Mouse (Mus musculus) macrophage (primary cell): ENCODE measurements around the gene Gm17720. TPM values are rescaled to one million over a fixed set of nuclear protein-coding genes. Genes with fewer than 3 reads are reported as not detected.

ENCODE experiments used
- H3K27ac ChIP-seq: fragments of 350-480 bp; formaldehyde crosslinking; 2 replicates; pipeline ENCODE4 v1.9.0; 2021
- H3K36me3 ChIP-seq: fragments of 350-480 bp; formaldehyde crosslinking; 2 replicates; pipeline ENCODE4 v1.9.0; 2021; ENCODE audit errors: inconsistent target
- H3K4me3 ChIP-seq: fragments of 350-480 bp; formaldehyde crosslinking; 2 replicates; pipeline ENCODE4 v1.9.0; 2021; ENCODE audit errors: inconsistent target
- H3K79me2 ChIP-seq: fragments of 350-480 bp; formaldehyde crosslinking; 2 replicates; pipeline ENCODE4 v1.9.0; 2021; ENCODE audit errors: inconsistent target
- WGBS: methylation state at CpG from one replicate; pipeline ENCODE4 v1.1.7; 2026; ENCODE audit warnings: inconsistent platforms; ENCODE audit not compliant: missing documents; 5-methylcytosine and 5-hydroxymethylcytosine counted together
- polyA plus RNA-seq: library from polyadenylated mRNA; stranded (reverse); fragments of 250-400 nt; gene quantifications from 3 replicates; pipeline ENCODE4 v1.2.4, GENCODE M21; 2018; ENCODE audit warnings: inconsistent platforms
- total RNA-seq, 78 experiments: library from RNA; depleted of rRNA; stranded (reverse); fragments of 250-400 nt; gene quantifications; 1 replicate in 9 of 78; 2 replicates in 24 of 78; 3 replicates in 43 of 78; 4 replicates in 2 of 78; pipeline ENCODE4 v1.2.4; 2018; ENCODE audit warnings: inconsistent platforms in 56 of 78

Gene Gm17720
- total RNA-seq (2018; cell fraction: chromatin; rRNA removed): not detected
- not detected for total RNA-seq (2018; cell fraction: cytosol; rRNA removed)
- total RNA-seq (2018; cell fraction: nucleus; rRNA removed): not detected
- not detected in 3 replicates for polyA plus RNA-seq

DNA sequence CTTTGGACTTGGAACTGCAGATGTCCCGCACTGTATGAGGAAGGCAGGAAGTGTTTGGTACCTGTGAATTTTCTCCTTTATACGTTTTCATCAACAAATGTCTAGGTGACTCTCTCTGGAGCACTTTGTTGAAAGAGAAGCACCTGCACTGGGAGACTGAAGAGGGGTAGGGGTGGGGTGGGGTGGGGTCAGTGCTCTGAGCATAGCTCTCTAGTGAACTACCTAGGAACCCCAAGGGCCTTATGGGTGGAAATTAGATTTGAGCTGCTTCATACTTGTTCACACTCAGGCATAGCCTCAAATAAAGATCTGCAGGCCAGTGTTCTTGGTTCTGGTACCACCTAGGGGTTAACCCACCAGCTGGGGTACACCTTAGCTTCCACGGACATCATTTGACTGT lies at the start of gene Gm17720:
Gene Gm17720 (minus strand): TSS at position 101 of the 400 bp plus-strand sequence.
- H3K27ac ChIP-seq: no peak within 1 kb of the TSS
- no peaks in the 10 kb centered on the region for H3K79me2 ChIP-seq
- H3K36me3 ChIP-seq: no peaks in the 10 kb centered on the region
- WGBS: 71% methylated on average over 3 of the region's 3 CpGs
- no peak within 1 kb of the TSS for H3K4me3 ChIP-seq

GRCm38 (mm10) chr8:110145538-110145937 lies 43.0 kb upstream of the Gm17720 start:
- H3K36me3 ChIP-seq: no peaks in the 10 kb centered on the region
- H3K79me2 ChIP-seq: no peaks in the 10 kb centered on the region
- no peak overlapping the region for H3K27ac ChIP-seq
- H3K4me3 ChIP-seq: no peak overlapping the region
- WGBS: 0% methylated on average over 3 of the region's 4 CpGs

GRCm38 (mm10) chr8:110140770-110141169 lies 38.2 kb upstream of the Gm17720 start:
- no peaks in the 10 kb centered on the region for H3K79me2 ChIP-seq
- no peak overlapping the region for H3K4me3 ChIP-seq
- H3K36me3 ChIP-seq: no peaks in the 10 kb centered on the region
- H3K27ac ChIP-seq: no peak overlapping the region
- 74% methylated on average over 4 of the region's 4 CpGs for WGBS

DNA sequence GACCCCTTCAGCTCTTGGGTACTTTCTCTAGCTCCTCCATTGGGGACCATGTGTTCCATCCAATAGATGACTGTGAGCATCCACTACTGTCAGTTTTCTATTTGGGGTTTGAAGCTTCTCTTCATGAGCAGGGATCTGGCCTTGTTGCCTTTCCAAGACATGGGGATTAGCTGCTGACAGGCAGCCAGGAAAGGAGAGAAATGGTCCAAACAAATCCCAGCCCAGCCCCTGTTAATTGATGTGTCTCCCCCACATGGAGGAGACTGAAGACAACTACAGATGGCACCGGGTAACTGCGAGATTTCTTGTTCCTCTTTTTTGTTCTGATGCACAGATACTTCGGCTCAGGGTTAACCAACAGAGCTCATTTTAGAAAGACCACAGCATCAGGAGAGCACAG lies 37.6 kb upstream of the Gm17720 start:
- 29% methylated on average over 3 of the region's 3 CpGs for WGBS
- Histone ChIP-seq H3K79me2 (no peaks in the 10 kb centered on the region), H3K36me3 (no peaks in the 10 kb centered on the region), H3K27ac (no peak overlapping the region), H3K4me3 (no peak overlapping the region)

DNA sequence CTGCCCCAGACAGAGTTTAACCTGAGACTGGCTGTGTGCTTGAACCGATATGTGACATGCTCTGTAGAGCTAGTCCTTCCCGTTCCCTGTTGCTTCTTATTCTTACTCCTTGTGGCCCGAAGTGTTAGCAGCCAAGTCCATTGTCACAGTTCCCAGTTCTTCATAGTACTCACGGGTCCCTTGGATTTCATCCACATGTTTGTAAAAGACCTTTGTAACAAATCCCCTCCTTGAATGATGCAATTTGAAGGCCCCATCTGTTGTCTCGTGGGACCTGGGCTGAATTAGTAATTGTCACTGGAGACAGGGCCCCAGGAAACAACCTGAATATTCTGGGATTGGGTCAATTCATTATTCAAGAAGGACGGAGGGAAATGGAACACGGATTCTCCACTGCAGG lies 33.0 kb upstream of the Gm17720 start:
- WGBS: 90% methylated on average over 7 of the region's 7 CpGs
- Histone ChIP-seq H3K79me2 (no peaks in the 10 kb centered on the region), H3K27ac (no peak overlapping the region), H3K4me3 (no peak overlapping the region), H3K36me3 (no peaks in the 10 kb centered on the region)

- H3K27ac ChIP-seq: no peak overlapping the region
- 94% methylated on average over 8 of the region's 8 CpGs for WGBS
- no peak overlapping the region for H3K4me3 ChIP-seq
- H3K79me2 ChIP-seq: no peaks in the 10 kb centered on the region
- no peaks in the 10 kb centered on the region for H3K36me3 ChIP-seq
Measured at GRCm38 (mm10) chr8:110134236-110134635, 31.7 kb upstream of the Gm17720 start.

- H3K4me3 ChIP-seq: no peak overlapping the region
- H3K79me2 ChIP-seq: no peaks in the 10 kb centered on the region
- no peaks in the 10 kb centered on the region for H3K36me3 ChIP-seq
- WGBS: 26% methylated on average over 13 of the region's 13 CpGs
- no peak overlapping the region for H3K27ac ChIP-seq
Measured at GRCm38 (mm10) chr8:110130537-110130936, 28.0 kb upstream of the Gm17720 start.

DNA sequence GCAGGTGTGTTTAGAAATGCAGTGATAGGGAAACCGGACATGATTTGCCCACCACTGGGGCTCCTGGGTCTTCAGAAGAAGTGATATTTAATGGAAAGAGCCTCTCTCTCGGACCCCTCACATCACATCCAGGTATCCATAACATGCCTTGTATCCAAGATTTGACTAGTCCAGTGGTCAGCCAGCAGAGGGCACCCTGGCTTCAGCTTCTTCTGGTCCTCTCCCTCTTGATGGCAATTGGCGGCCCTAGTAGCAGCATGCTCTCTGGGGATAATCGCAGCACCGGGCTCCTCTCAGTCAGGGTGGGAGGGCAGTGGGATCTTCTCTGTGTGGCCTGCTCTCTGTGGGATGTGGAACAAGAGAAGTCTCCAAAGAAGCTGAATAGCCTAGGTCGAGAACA lies 17.2 kb upstream of the Gm17720 start:
- WGBS: 55% methylated on average over 6 of the region's 6 CpGs
- H3K27ac ChIP-seq: no peak overlapping the region
- no peaks in the 10 kb centered on the region for H3K36me3 ChIP-seq

GRCm38 (mm10) chr8:110101676-110102075 lies 877 bp downstream of the Gm17720 start:
- Histone ChIP-seq H3K4me3 (no peak overlapping the region), H3K79me2 (no peaks in the 10 kb centered on the region), H3K36me3 (no peaks in the 10 kb centered on the region), H3K27ac (no peak overlapping the region)
- WGBS: 93% methylated on average over 14 of the region's 15 CpGs

More for the DNA sequence above, 17.2 kb upstream of the Gm17720 start:
- H3K4me3 ChIP-seq: no peak overlapping the region
- no peaks in the 10 kb centered on the region for H3K79me2 ChIP-seq

GRCm38 (mm10) chr8:110100907-110101306 lies 1.6 kb downstream of the Gm17720 start, which contains the start of gene Gm21964:
Gene Gm21964, plus strand, starts transcription at chr8:110101207.
- H3K36me3 ChIP-seq: no peaks in the 10 kb centered on the region
- WGBS: 89% methylated on average over 7 of the region's 12 CpGs

DNA sequence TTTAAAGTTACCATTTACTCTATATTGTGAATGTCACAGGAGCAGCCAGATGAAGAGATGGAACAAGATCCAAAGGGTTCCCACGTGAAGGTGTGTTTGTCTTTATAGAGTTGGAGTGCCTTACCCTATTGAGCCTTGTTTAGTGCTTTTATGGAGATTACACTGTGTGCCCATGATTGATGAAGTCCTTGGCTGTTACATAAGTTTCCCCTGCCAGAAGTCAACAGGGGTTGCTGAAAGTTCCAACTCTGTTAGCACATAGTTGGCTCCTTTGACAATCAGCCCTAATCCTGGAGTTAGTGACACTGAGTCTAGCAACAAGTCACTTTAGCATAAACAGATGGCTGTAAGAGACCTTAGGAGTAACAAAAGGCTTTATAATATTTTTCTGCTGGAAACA lies 10.7 kb downstream of the Gm17720 start:
- H3K4me3 ChIP-seq: no peak overlapping the region

More at GRCm38 (mm10) chr8:110100907-110101306, 1.6 kb downstream of the Gm17720 start, which contains the start of gene Gm21964:
- no peak within 1 kb of the TSS for H3K4me3 ChIP-seq
- no peaks in the 10 kb centered on the region for H3K79me2 ChIP-seq
- H3K27ac ChIP-seq: no peak within 1 kb of the TSS

GRCm38 (mm10) chr8:110082416-110083105 lies 20.0 kb downstream of the Gm17720 start:
- Histone ChIP-seq H3K36me3 (no peaks in the 10 kb centered on the region), H3K27ac (no peak overlapping the region), H3K4me3 (no peak overlapping the region), H3K79me2 (no peaks in the 10 kb centered on the region)
- WGBS: 88% methylated on average over 10 of the region's 11 CpGs

More for the DNA sequence above, 10.7 kb downstream of the Gm17720 start:
- H3K36me3 ChIP-seq: no peaks in the 10 kb centered on the region
- no peak overlapping the region for H3K27ac ChIP-seq
- WGBS: 65% methylated on average over 1 of the region's 1 CpGs
- no peaks in the 10 kb centered on the region for H3K79me2 ChIP-seq

GRCm38 (mm10) chr8:110079282-110080221 lies 23.0 kb downstream of the Gm17720 start, which contains the start of gene Zfp612:
Gene Zfp612, plus strand, starts transcription at chr8:110079746.
- no peak within 1 kb of the TSS for H3K27ac ChIP-seq
- 12% methylated on average over 53 of the region's 54 CpGs for WGBS
- H3K4me3 ChIP-seq: no peak within 1 kb of the TSS
- H3K36me3 ChIP-seq: no peaks in the 10 kb centered on the region
- no peaks in the 10 kb centered on the region for H3K79me2 ChIP-seq

DNA sequence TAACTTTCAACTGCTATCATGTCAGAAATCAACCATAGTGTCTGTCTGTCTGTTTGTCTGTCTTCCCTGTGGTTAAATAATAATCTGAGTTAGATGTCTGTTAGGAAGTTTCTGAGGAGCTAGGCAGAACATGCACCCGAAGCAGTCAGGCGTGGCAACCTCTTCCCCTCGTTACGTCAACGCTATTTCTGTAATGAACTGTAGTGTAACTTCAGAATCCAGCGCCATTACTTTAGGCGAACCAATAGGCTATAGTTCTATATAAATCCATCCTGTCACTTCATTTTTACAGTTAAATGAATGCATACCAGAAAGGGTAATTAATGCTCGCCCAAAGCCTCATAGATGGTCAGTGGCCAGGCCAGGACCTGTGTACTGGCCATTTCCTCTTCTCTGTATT lies 28.1 kb downstream of the Gm17720 start:
- no peak overlapping the region for H3K4me3 ChIP-seq
- H3K79me2 ChIP-seq: no peaks in the 10 kb centered on the region
- 89% methylated on average over 8 of the region's 8 CpGs for WGBS
- no peaks in the 10 kb centered on the region for H3K36me3 ChIP-seq
- no peak overlapping the region for H3K27ac ChIP-seq
